Mouse (Mus musculus) spleen, adult 2 months (tissue): ENCODE data around the gene Gltpd2. TPM values are rescaled to one million over a fixed set of nuclear protein-coding genes. Genes with fewer than 3 reads are reported as not detected.
"Not testable (repeated sequence)": the region's sequence is repeated elsewhere in the genome, so short reads cannot be mapped to it uniquely, and the experiment has no call there.

Source experiments
- DNase-seq, 2 experiments: peaks; one replicate each; pipeline versions ENCODE4 v3.0.0 to v3.0.0-alpha.2; 2012 to 2021; ENCODE audit warnings: low spot score in 2 of 2, low read depth in 1 of 2
- H3K27ac ChIP-seq: fragments of 200-500 bp; 2 replicates; pipeline ENCODE4 v1.5.1; 2012; ENCODE audit warnings: low read length, inconsistent platforms; ENCODE audit not compliant: insufficient read depth
- H3K27me3 ChIP-seq: fragments of 200-500 bp; 2 replicates; pipeline ENCODE4 v1.6.1; 2012; ENCODE audit warnings: mild to moderate bottlenecking, moderate library complexity, low read length, inconsistent platforms; ENCODE audit not compliant: control insufficient read depth, insufficient read depth
- H3K36me3 ChIP-seq: fragments of 200-500 bp; 2 replicates; pipeline ENCODE4 v1.6.1; 2012; ENCODE audit warnings: mild to moderate bottlenecking, low read length, inconsistent platforms; ENCODE audit not compliant: control insufficient read depth, insufficient read depth
- H3K4me1 ChIP-seq: fragments of 200-500 bp; 2 replicates; pipeline ENCODE4 v1.6.1; 2011; ENCODE audit warnings: inconsistent platforms; ENCODE audit not compliant: control insufficient read depth, insufficient read depth, insufficient read length
- H3K4me3 ChIP-seq: fragments of 200-500 bp; 2 replicates; pipeline ENCODE4 v1.5.1; 2011; ENCODE audit warnings: mild to moderate bottlenecking, inconsistent platforms; ENCODE audit not compliant: insufficient read depth, insufficient read length; ENCODE audit errors: extremely low read depth
- CTCF ChIP-seq: fragments of 200-500 bp; IDR thresholded peaks from 2 replicates; pipeline ENCODE4 v1.5.1; 2011; ENCODE audit warnings: mild to moderate bottlenecking, inconsistent platforms; ENCODE audit not compliant: insufficient read depth, insufficient read length, insufficient replicate concordance; ENCODE audit errors: extremely low read depth
- POLR2A ChIP-seq: fragments of 200-500 bp; IDR thresholded peaks from 2 replicates; pipeline ENCODE4 v1.6.1; 2011; ENCODE audit warnings: low read depth, low read length, inconsistent platforms
- WGBS: fragments of 180-500 bp; shearing (Covaris S2); methylation state at CpG from one replicate; pipeline ENCODE4 v1.1.7; 2018; 5-methylcytosine and 5-hydroxymethylcytosine counted together
- polyA plus RNA-seq: library from polyadenylated mRNA; depleted of rRNA; stranded (reverse); fragments of >200 nt; gene quantifications from 2 replicates; pipeline ENCODE4 v1.2.3, GENCODE M21; 2012

The Gltpd2 gene
- polyA plus RNA-seq, 1 experiment: 0.18 TPM

- DNase-seq: peak in 1 of 2 experiments; percentile 38
- WGBS: 40% methylated on average over 2 of the region's 2 CpGs
- no peaks in the 10 kb centered on the region for H3K27me3 ChIP-seq
These were observed 2.6 kb upstream of the Gltpd2 start for GRCm38 (mm10) chr11:70516352-70516751.

DNA sequence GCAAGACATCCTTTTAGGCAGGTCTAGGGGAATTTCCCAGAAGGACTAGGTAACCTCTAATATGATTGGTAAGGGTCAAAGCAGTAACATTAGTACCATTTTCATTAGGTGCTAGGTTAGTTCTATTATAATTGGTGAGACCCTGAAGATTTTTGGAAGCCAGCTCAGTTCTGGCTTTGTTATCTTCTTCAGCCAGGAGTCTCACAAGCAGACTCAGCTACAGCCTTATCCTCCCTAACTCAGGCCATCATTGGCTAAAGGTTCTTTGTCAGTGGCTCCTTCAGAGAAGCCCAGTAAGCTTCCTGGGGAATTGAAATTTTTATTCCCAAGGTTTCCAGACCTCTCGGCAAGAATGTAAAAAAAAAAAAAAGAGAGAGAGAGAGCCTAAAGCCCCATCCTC is 560 bp upstream of the Gltpd2 start:
- H3K27me3 ChIP-seq: no peaks in the 10 kb centered on the region
- no peak overlapping the region for H3K4me3 ChIP-seq
- 77% methylated on average over 1 of the region's 1 CpGs for WGBS
- no peak overlapping the region for H3K27ac ChIP-seq
- H3K36me3 ChIP-seq: no peaks in the 10 kb centered on the region
- no peaks in the 10 kb centered on the region for H3K4me1 ChIP-seq
- DNase-seq: no peak
- TF ChIP-seq CTCF (no peak), POLR2A (no peak)

More at GRCm38 (mm10) chr11:70516352-70516751, 2.6 kb upstream of the Gltpd2 start:
- TF ChIP-seq CTCF: 0 out of 2 replicates have a peak, but pooled peaks have one; percentile 14
- no peak for TF ChIP-seq POLR2A
- H3K27ac ChIP-seq: no peak overlapping the region
- H3K4me3 ChIP-seq: no peak overlapping the region
- no peaks in the 10 kb centered on the region for H3K36me3 ChIP-seq
- H3K4me1 ChIP-seq: no peaks in the 10 kb centered on the region

DNA sequence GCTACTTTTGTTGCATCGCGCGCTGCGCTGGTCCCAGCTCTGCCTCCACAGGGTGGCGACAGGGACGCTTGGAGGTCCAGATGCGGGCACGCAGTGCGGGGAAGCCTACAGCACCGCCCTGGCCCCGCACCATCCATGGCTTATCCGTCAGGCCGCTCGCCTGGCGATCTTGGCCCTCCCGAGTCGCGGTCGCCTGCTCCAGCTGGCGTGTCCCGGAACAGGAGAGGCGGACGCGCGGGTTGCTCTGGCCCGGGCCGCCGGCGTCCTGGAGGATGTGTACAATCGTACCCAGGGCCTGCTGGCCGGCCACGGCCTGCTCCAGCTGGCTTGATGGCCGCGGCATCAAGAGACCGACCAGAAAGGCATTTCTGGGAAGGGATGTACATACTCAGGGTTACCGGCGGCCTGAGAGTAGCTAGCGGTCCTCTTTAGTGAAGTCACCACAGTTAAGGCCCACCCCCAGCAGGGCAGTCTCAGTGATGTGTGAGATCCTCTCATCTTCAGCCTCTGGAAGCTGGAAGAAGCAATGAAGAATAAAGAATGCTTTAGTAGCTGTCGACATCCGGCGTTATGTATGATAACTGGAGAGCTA is 1.3 kb downstream of the Gltpd2 start:
- TF ChIP-seq CTCF: no peak
- no peak for TF ChIP-seq POLR2A
- DNase-seq: no peak
- H3K36me3 ChIP-seq: no peaks in the 10 kb centered on the region
- 82% methylated on average over 41 of the region's 41 CpGs for WGBS
- 0 out of 2 replicates have a peak overlapping the region, but pooled peaks have one; percentile 17 for H3K27ac ChIP-seq
- H3K4me1 ChIP-seq: no peaks in the 10 kb centered on the region
- H3K4me3 ChIP-seq: no peak overlapping the region
- H3K27me3 ChIP-seq: no peaks in the 10 kb centered on the region

DNA sequence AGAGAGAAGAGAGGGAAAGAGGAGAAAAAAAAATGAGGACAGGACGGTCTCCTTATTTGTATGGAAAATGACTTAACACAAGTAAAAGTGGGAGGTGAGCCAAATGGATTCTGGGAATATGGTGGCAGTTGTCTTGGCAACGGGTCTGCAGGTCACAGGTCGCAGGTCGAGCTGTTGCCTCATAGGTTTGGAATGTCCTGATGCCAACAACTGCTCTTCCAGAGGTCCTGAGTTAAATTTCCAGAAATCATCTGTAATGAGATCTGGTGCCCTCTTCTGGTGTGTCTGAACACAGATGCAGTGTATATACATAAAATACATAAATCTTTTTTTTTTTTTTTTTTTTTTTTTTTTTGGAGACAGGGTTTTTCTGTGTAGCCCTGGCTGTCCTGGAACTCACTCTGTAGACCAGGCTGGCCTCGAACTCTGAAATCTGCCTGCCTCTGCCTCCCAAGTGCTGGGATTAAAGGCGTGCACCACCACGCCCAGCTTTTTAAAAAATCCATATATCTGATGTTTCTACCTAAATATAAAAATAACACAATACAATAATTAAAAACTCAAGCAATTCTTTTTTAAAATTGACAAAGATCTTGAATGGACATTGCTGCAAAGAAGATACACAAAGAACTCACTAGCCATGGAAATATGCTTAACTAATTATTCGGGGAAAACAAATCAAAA is 4.5 kb downstream of the Gltpd2 start:
- peaks cover 17% of the 10 kb centered on the region for H3K36me3 ChIP-seq
- not testable (repeated sequence) for H3K27me3 ChIP-seq, H3K27ac ChIP-seq, H3K4me3 ChIP-seq, H3K4me1 ChIP-seq, DNase-seq
- WGBS: 93% methylated on average over 8 of the region's 8 CpGs

DNA sequence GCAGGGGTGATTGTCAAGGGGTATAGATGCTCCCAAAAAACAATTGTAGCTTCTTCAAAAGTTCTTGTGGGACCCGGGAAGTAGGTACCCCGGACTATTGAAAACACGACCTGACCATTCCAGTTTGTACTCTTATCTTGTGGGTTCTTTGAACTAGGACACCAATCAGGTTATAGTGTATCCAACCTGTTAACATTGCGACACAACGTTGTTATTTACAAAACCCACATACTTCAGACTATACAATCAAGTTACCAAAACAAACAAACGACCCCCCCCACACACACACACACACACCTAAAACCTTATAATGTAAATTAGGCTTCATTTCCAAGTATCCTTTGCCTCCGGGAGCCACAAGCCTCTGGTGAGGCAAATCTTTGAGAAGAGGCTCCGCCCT is 5.8 kb downstream of the Gltpd2 start:
- no peak overlapping the region for H3K27ac ChIP-seq
- H3K36me3 ChIP-seq: peaks cover 17% of the 10 kb centered on the region
- WGBS: 5% methylated on average over 8 of the region's 8 CpGs
- peak overlapping the region; percentile 17; the same call in 1 of the 2 replicates for H3K4me3 ChIP-seq
- no peak for DNase-seq
- no peaks in the 10 kb centered on the region for H3K27me3 ChIP-seq
- H3K4me1 ChIP-seq: no peaks in the 10 kb centered on the region
- TF ChIP-seq CTCF (no peak), POLR2A (no peak)

- Histone ChIP-seq H3K27me3 (no peaks in the 10 kb centered on the region), H3K4me1 (no peaks in the 10 kb centered on the region), H3K27ac (no peak within 1 kb of the TSS; the same call in 1 of the 2 replicates), H3K36me3 (peaks cover 17% of the 10 kb centered on the region), H3K4me3 (peak within 1 kb of the TSS; percentile 96)
- WGBS: under 1% methylated on average over 25 of the region's 26 CpGs
- peak; percentile 90 to 95 for DNase-seq
- peak; percentile 83 for TF ChIP-seq POLR2A
- TF ChIP-seq CTCF: no peak
These were observed 6.2 kb downstream of the Gltpd2 start, which contains the start of gene Psmb6 for GRCm38 (mm10) chr11:70525184-70525678. TSS of gene Psmb6 (plus strand) at chr11:70525367.

DNA sequence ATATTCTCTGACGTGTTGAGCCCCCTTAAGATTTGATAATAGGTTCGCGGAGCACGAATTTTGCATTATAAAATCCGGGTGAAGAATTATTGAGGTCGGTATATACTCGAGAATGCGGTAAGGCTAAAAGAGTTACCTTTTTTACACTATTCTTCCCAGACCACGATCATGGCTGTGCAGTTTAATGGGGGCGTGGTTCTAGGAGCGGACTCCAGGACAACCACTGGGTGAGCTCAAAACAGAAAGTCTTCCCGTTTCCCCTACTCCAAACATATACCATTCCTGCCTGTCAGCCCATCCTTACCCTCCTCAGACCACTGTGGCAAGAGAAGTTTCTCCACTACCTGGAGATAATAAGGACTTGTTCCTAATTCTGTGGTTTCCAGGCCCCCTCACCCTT is 6.7 kb downstream of the Gltpd2 start:
- Histone ChIP-seq H3K4me3 (peak overlapping the region; percentile 96), H3K27ac (no peak overlapping the region), H3K27me3 (no peaks in the 10 kb centered on the region), H3K36me3 (peaks cover 17% of the 10 kb centered on the region), H3K4me1 (no peaks in the 10 kb centered on the region)
- TF ChIP-seq CTCF (no peak), POLR2A (no peak)
- DNase-seq: no peak
- WGBS: 4% methylated on average over 12 of the region's 12 CpGs
